Mouse (Mus musculus) E14TG2a.4 (cell line): ENCODE results near the gene Fez1.

Experiments
- CTCF ChIP-seq: conservative IDR thresholded peaks from 2 replicates; pipeline ENCODE4 v1.5.1; 2014; ENCODE audit warnings: low read length
- NANOG ChIP-seq: IDR thresholded peaks from 2 replicates; pipeline ENCODE4 v1.6.1; 2014; ENCODE audit warnings: borderline replicate concordance, low read length, mixed read lengths

- TF ChIP-seq CTCF (no peak), NANOG (no peak)
Observed at GRCm38 (mm10) chr9:36833043-36833881, 11.6 kb downstream of the Fez1 start.
